Mouse (Mus musculus): Measurements from ENCODE around the gene Mrps27.
"Not testable (repeated sequence)": the region's sequence is repeated elsewhere in the genome, so short reads cannot be mapped to it uniquely, and the experiment has no call there.

The Mrps27 gene

GRCm38 (mm10) chr13:99344599-99345575 is at the start of gene Mrps27, which contains the start of gene Ptcd2:
Gene Mrps27, plus strand, starts transcription at chr13:99344786.
Gene Ptcd2, minus strand, starts transcription at chr13:99344705.
- DNase-seq = peak; percentile 98

GRCm38 (mm10) chr13:99299921-99300320 is 44.7 kb upstream of the Mrps27 start:
- no peak for DNase-seq

- DNase-seq = no peak
Observed at GRCm38 (mm10) chr13:99303846-99304245, 40.7 kb upstream of the Mrps27 start.

GRCm38 (mm10) chr13:99304365-99304764 is 40.2 kb upstream of the Mrps27 start:
- no peak for DNase-seq

- DNase-seq = no peak
Observed at GRCm38 (mm10) chr13:99305186-99305585, 39.4 kb upstream of the Mrps27 start.

GRCm38 (mm10) chr13:99306164-99306563 is 38.4 kb upstream of the Mrps27 start:
- DNase-seq = no peak

GRCm38 (mm10) chr13:99307930-99308359 is 36.6 kb upstream of the Mrps27 start:
- no peak for DNase-seq

GRCm38 (mm10) chr13:99308393-99308792 is 36.2 kb upstream of the Mrps27 start:
- no peak for DNase-seq

- no peak for DNase-seq
Observed at GRCm38 (mm10) chr13:99314098-99314497, 30.5 kb upstream of the Mrps27 start.

GRCm38 (mm10) chr13:99314657-99315181 is 29.9 kb upstream of the Mrps27 start:
- no peak for DNase-seq

GRCm38 (mm10) chr13:99316366-99316765 is 28.2 kb upstream of the Mrps27 start:
- no peak for DNase-seq

- DNase-seq = no peak
Observed at GRCm38 (mm10) chr13:99317058-99317457, 27.5 kb upstream of the Mrps27 start.

GRCm38 (mm10) chr13:99320453-99320852 is 24.1 kb upstream of the Mrps27 start:
- no peak for DNase-seq

GRCm38 (mm10) chr13:99322915-99323314 is 21.7 kb upstream of the Mrps27 start:
- not testable (repeated sequence) for DNase-seq

GRCm38 (mm10) chr13:99323632-99324336 is 20.8 kb upstream of the Mrps27 start:
- DNase-seq = no peak

- not testable (repeated sequence) for DNase-seq
Observed at GRCm38 (mm10) chr13:99324337-99324685, 20.3 kb upstream of the Mrps27 start.

- no peak for DNase-seq
Observed at GRCm38 (mm10) chr13:99331255-99331654, 13.3 kb upstream of the Mrps27 start.

- DNase-seq = no peak
Observed at GRCm38 (mm10) chr13:99337510-99337909, 7.1 kb upstream of the Mrps27 start.

GRCm38 (mm10) chr13:99341504-99341903 is 3.1 kb upstream of the Mrps27 start:
- DNase-seq = no peak

GRCm38 (mm10) chr13:99343876-99344598 is 549 bp upstream of the Mrps27 start:
- no peak for DNase-seq

GRCm38 (mm10) chr13:99350009-99350408 is 5.4 kb downstream of the Mrps27 start:
- DNase-seq = no peak

- DNase-seq = no peak
Observed at GRCm38 (mm10) chr13:99351186-99351585, 6.6 kb downstream of the Mrps27 start.

GRCm38 (mm10) chr13:99351596-99351995 is 7.0 kb downstream of the Mrps27 start:
- DNase-seq = no peak
